Mouse (Mus musculus): ENCODE data around the gene Get4. TPM values are rescaled to one million over a fixed set of nuclear protein-coding genes. Genes with fewer than 3 reads are reported as not detected.

The Get4 gene
- polyA plus RNA-seq, 1 experiment from 2014 or later: 153 TPM

DNA sequence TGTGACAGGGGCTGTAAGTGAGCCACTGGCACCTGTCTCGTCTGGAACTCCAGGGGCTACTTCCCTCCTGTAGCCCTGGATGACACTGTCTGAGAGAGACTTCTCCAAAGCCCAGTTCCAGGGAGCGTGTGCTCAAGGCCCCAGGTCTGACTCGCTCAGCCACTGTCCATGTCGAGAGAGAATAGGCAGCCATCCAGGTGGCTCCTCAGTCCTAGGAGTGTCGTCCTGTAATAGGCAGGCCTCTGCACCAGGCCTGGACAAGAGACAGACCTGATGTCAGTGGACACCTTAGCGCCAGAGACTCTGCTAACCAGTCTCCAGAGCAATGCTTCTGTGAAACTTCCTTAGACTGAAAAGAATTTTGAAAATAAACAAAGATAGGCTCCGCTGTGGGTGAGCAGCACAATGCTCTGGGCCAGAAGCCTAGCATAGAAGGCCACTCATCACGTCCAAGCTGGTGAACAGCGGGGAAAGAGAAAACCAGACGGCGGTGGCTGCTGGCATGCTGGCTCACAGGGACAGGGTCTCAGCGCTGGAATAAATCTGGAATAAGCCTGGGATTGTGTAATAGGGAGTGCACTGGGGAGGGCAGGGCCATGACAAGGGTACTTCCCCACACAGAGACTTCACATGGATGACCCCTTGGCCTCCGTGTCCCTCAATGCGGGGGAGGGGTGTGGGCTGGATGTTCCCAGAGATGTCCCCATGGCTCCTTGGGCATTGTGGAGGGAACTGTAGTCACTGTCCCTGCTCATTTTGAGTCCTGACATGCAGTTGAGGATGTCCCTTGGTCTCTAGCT, 34.2 kb downstream of the Get4 start:
- Histone ChIP-seq H3K9me3 (no peaks in the 10 kb centered on the region), H3K4me3 (no peak overlapping the region), H3K4me2 (no peak overlapping the region), H3K27ac (no peak overlapping the region), H3K9ac (no peak overlapping the region), H3K4me1 (peaks cover 12% of the 10 kb centered on the region; the same call in 1 of the 2 replicates), H3K36me3 (no peaks in the 10 kb centered on the region), H3K27me3 (no peaks in the 10 kb centered on the region)
- ATAC-seq (ENCODE audit: insufficient number of reproducible peaks, low FRiP score, low TSS enrichment, low read depth): no peak
- 72% methylated on average over 14 of the region's 14 CpGs for WGBS

- Histone ChIP-seq H3K27ac (no peak overlapping the region), H3K9ac (no peak overlapping the region), H3K27me3 (no peaks in the 10 kb centered on the region), H3K36me3 (no peaks in the 10 kb centered on the region), H3K4me1 (peaks cover 6% of the 10 kb centered on the region; the same call in 1 of the 2 replicates), H3K4me3 (no peak overlapping the region), H3K9me3 (no peaks in the 10 kb centered on the region), H3K4me2 (no peak overlapping the region)
- no peak for ATAC-seq (ENCODE audit: insufficient number of reproducible peaks, low FRiP score, low TSS enrichment, low read depth)
- 82% methylated on average over 5 of the region's 5 CpGs for WGBS
Observed at GRCm38 (mm10) chr5:139287099-139287498, 35.0 kb downstream of the Get4 start.

DNA sequence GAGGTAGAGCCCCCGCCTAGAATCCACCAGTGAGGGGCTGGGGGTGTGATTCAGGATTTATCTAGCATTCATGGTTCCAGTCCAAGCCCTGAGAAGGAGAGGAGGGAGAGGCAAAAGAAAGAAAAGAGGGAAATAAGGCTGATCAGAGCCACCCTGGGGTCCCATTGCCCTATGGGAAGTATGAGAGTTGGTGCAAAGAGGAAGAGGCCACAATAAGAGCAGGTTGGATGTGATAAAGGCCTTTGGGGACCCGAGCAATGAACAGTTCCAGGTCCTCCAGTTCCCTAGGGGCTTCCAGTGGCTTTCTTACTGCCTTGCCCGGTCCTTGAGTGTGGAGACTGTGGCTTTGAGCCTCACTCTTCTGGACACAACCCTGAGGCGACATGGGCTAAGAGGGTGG, 35.7 kb downstream of the Get4 start:
- Histone ChIP-seq H3K36me3 (no peaks in the 10 kb centered on the region), H3K4me2 (no peak overlapping the region), H3K9ac (no peak overlapping the region), H3K9me3 (no peaks in the 10 kb centered on the region), H3K4me3 (no peak overlapping the region), H3K4me1 (0 out of 2 replicates have a peak, but pooled peaks cover 2% of the 10 kb centered on the region), H3K27ac (no peak overlapping the region), H3K27me3 (no peaks in the 10 kb centered on the region)
- WGBS: 87% methylated on average over 4 of the region's 4 CpGs
- ATAC-seq (ENCODE audit: insufficient number of reproducible peaks, low FRiP score, low TSS enrichment, low read depth): no peak

DNA sequence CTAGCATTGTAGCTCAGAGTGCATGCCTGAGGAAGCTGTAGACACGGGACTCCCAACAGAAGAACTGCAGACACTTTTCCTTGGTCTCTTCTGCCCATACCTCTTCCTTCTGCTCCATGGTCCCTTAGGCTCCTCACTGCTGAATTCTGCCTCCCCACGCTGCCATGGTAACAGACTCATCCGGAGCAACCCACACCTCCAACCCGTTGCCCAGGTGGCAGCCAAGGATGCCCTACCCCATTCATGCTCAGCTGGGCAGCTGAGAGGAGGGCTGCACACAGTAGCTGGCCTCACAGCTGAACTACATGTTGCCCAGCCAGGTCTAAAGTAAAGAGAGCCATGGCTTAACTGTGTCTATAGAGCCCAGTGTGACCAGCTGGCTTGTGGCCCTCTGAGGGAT, 36.5 kb downstream of the Get4 start:
- H3K9me3 ChIP-seq: no peaks in the 10 kb centered on the region
- H3K27ac ChIP-seq: no peak overlapping the region
- H3K9ac ChIP-seq: no peak overlapping the region
- no peak for ATAC-seq (ENCODE audit: insufficient number of reproducible peaks, low FRiP score, low TSS enrichment, low read depth)
- 79% methylated on average over 4 of the region's 4 CpGs for WGBS
- 0 out of 2 replicates have a peak, but pooled peaks cover 2% of the 10 kb centered on the region for H3K4me1 ChIP-seq
- H3K27me3 ChIP-seq: no peaks in the 10 kb centered on the region
- no peaks in the 10 kb centered on the region for H3K36me3 ChIP-seq
- no peak overlapping the region for H3K4me3 ChIP-seq
- no peak overlapping the region for H3K4me2 ChIP-seq

DNA sequence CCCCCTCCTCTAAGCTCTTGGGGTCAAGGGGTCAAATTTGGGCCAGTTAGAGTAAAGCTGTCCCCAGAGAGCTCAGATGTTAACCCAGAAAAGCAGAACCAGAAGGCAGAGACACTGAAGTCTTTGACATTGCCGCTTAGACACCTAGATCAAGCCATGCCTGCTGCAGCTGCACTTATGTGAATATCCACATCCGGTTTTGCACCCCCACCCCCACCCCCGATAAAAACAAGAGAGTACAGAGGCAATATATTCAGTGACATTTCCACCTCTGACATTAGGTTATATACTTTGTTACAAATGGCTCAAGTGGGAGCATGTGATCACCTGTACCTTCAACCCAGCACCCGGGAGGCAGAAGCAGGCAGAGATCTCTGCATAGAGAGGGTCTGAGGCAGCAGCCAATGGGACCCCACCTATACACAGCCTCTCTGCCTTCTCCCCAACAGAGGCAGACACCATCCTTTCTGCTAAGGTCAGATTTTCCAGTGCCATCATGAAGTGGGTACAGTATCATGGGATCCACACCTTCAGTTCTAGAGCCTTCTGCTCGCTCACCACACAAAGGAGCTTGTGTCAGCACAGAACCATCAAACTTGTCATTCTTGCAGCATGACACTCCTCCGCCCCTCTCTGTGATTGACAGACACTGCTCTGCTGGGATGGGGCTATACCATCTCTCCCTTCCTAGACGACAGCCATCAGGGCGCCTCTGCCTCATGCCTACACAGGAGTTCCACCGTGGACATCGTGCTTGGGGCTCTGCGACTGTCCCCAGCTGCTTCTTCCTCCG, 38.5 kb downstream of the Get4 start:
- H3K4me2 ChIP-seq: no peak overlapping the region
- H3K9me3 ChIP-seq: no peaks in the 10 kb centered on the region
- ATAC-seq (ENCODE audit: insufficient number of reproducible peaks, low FRiP score, low TSS enrichment, low read depth): no peak
- 83% methylated on average over 12 of the region's 12 CpGs for WGBS
- H3K27ac ChIP-seq: no peak overlapping the region
- no peaks in the 10 kb centered on the region for H3K27me3 ChIP-seq
- 0 out of 2 replicates have a peak, but pooled peaks cover 2% of the 10 kb centered on the region for H3K4me1 ChIP-seq
- no peak overlapping the region for H3K4me3 ChIP-seq
- H3K36me3 ChIP-seq: no peaks in the 10 kb centered on the region
- no peak overlapping the region for H3K9ac ChIP-seq

GRCm38 (mm10) chr5:139291811-139292560, 39.9 kb downstream of the Get4 start:
- Histone ChIP-seq H3K27me3 (no peaks in the 10 kb centered on the region), H3K4me2 (no peak overlapping the region), H3K9me3 (no peaks in the 10 kb centered on the region), H3K9ac (no peak overlapping the region), H3K36me3 (no peaks in the 10 kb centered on the region), H3K4me1 (0 out of 2 replicates have a peak, but pooled peaks cover 2% of the 10 kb centered on the region), H3K4me3 (no peak overlapping the region), H3K27ac (no peak overlapping the region)
- 63% methylated on average over 6 of the region's 6 CpGs for WGBS
- no peak for ATAC-seq (ENCODE audit: insufficient number of reproducible peaks, low FRiP score, low TSS enrichment, low read depth)

GRCm38 (mm10) chr5:139294089-139294488, 42.0 kb downstream of the Get4 start:
- WGBS: 79% methylated on average over 2 of the region's 2 CpGs
- no peak overlapping the region for H3K4me3 ChIP-seq
- no peak for ATAC-seq (ENCODE audit: insufficient number of reproducible peaks, low FRiP score, low TSS enrichment, low read depth)

DNA sequence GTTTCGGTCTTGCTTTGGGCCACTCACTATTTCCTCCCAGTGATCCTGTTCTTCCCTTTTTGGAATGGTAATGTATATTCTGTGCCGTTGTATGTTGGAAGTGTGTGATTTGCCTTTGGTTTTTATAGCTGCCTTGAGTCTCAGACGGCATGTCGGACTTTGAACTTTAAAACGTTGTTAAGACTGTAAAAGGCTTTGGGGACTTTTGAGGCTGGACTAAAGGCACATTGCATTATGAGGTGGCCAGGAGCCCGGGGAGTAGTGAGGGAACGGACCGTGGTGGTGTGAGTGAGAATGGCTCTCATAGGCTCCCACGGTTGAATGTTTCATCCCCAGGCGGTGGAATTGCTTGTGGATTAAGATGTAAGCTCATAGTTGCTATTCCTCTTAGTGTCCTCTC, 45.0 kb downstream of the Get4 start:
- no peak overlapping the region for H3K4me2 ChIP-seq
- WGBS: 62% methylated on average over 10 of the region's 10 CpGs
- no peak for ATAC-seq (ENCODE audit: insufficient number of reproducible peaks, low FRiP score, low TSS enrichment, low read depth)

More at GRCm38 (mm10) chr5:139294089-139294488, 42.0 kb downstream of the Get4 start:
- Histone ChIP-seq H3K27ac (no peak overlapping the region), H3K9me3 (no peaks in the 10 kb centered on the region), H3K4me2 (no peak overlapping the region), H3K27me3 (no peaks in the 10 kb centered on the region), H3K4me1 (0 out of 2 replicates have a peak, but pooled peaks cover 2% of the 10 kb centered on the region), H3K9ac (no peak overlapping the region), H3K36me3 (no peaks in the 10 kb centered on the region)

DNA sequence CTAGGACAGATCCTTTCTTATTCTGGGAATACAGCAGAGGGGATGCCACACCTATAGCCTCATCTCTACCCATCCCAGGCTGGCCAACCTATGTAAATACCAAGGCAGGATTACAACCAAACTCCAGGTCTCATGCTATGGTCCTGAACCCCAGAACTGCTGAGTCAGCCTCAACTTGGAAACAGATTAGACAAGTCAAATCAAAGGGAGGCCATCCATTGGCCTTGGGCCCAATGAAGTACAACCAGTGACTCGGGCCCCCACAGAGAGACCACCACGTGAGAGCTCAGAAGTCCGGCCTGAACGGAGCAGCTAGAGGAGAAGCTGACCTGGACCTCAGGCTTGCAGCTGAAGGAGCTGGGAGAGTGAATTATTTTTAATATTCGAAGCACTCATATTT, 45.6 kb downstream of the Get4 start:
- 78% methylated on average over 5 of the region's 5 CpGs for WGBS
- H3K4me2 ChIP-seq: no peak overlapping the region
- no peak overlapping the region for H3K27ac ChIP-seq
- no peak for ATAC-seq (ENCODE audit: insufficient number of reproducible peaks, low FRiP score, low TSS enrichment, low read depth)
- H3K9ac ChIP-seq: no peak overlapping the region
- H3K4me1 ChIP-seq: no peaks in the 10 kb centered on the region
- no peaks in the 10 kb centered on the region for H3K9me3 ChIP-seq
- no peak overlapping the region for H3K4me3 ChIP-seq
- no peaks in the 10 kb centered on the region for H3K36me3 ChIP-seq
- no peaks in the 10 kb centered on the region for H3K27me3 ChIP-seq

More for the DNA sequence above, 45.0 kb downstream of the Get4 start:
- Histone ChIP-seq H3K4me1 (no peaks in the 10 kb centered on the region), H3K27ac (no peak overlapping the region), H3K4me3 (no peak overlapping the region), H3K9me3 (no peaks in the 10 kb centered on the region), H3K36me3 (no peaks in the 10 kb centered on the region), H3K9ac (no peak overlapping the region), H3K27me3 (no peaks in the 10 kb centered on the region)

GRCm38 (mm10) chr5:139302101-139302500, 50.0 kb downstream of the Get4 start:
- H3K27ac ChIP-seq: no peak overlapping the region
- no peak overlapping the region for H3K4me2 ChIP-seq
- H3K27me3 ChIP-seq: no peaks in the 10 kb centered on the region
- no peaks in the 10 kb centered on the region for H3K36me3 ChIP-seq
- H3K9me3 ChIP-seq: no peaks in the 10 kb centered on the region
- H3K4me3 ChIP-seq: no peak overlapping the region
- ATAC-seq (ENCODE audit: insufficient number of reproducible peaks, low FRiP score, low TSS enrichment, low read depth): no peak
- H3K9ac ChIP-seq: no peak overlapping the region
- no peaks in the 10 kb centered on the region for H3K4me1 ChIP-seq
- WGBS: 79% methylated on average over 6 of the region's 6 CpGs

- H3K4me1 ChIP-seq: no peaks in the 10 kb centered on the region
- no peak overlapping the region for H3K4me2 ChIP-seq
- H3K27ac ChIP-seq: no peak overlapping the region
- no peaks in the 10 kb centered on the region for H3K27me3 ChIP-seq
- no peaks in the 10 kb centered on the region for H3K36me3 ChIP-seq
- no peak overlapping the region for H3K4me3 ChIP-seq
- no peaks in the 10 kb centered on the region for H3K9me3 ChIP-seq
- no peak for ATAC-seq (ENCODE audit: insufficient number of reproducible peaks, low FRiP score, low TSS enrichment, low read depth)
- whole genome bisulfite sequencing: 86% methylated on average over 9 of the region's 9 CpGs
- no peak overlapping the region for H3K9ac ChIP-seq
Observed at GRCm38 (mm10) chr5:139303646-139304061, 51.5 kb downstream of the Get4 start.

Data from limb, embryonic 15.5 days (tissue).